Mouse (Mus musculus) intestine, postnatal 0 days (tissue): ENCODE measurements around the gene Sptbn4. TPM values are rescaled to one million over a fixed set of nuclear protein-coding genes. Genes with fewer than 3 reads are reported as not detected.
A peak's percentile ranks its signal among the peaks of the same experiment; 100 is the strongest.

Experiments
- ATAC-seq: fragments of 200-750 bp; cut with Nextera tagmentation; 2 replicates; pipeline ENCODE4 v1.8.0; 2017; ENCODE audit warnings: mild to moderate bottlenecking, moderate TSS enrichment, moderate library complexity
- H3K27ac ChIP-seq: fragments of 300-500 bp; sonication (generic); 2 replicates; pipeline ENCODE4 v1.5.1; 2014; ENCODE audit warnings: mild to moderate bottlenecking, low read depth, low read length, moderate library complexity
- H3K27me3 ChIP-seq: fragments of 300-500 bp; sonication (generic); replicated peaks from 2 replicates; pipeline ENCODE4 v1.6.1; 2014; ENCODE audit warnings: low read length, mixed read lengths; ENCODE audit not compliant: control insufficient read depth, insufficient read depth
- H3K36me3 ChIP-seq: fragments of 300-500 bp; sonication (generic); 2 replicates; pipeline ENCODE4 v1.6.1; 2014; ENCODE audit warnings: mild to moderate bottlenecking, moderate library complexity; ENCODE audit not compliant: control insufficient read depth, insufficient read depth
- H3K4me1 ChIP-seq: fragments of 300-500 bp; sonication (generic); replicated peaks from 2 replicates; pipeline ENCODE4 v1.6.1; 2014; ENCODE audit warnings: antibody characterized with exemption, low read length, mixed read lengths; ENCODE audit not compliant: control insufficient read depth, insufficient read depth
- H3K4me2 ChIP-seq: fragments of 300-500 bp; sonication (generic); replicated peaks from 2 replicates; pipeline ENCODE4 v1.6.1; 2014; ENCODE audit warnings: low read depth, mild to moderate bottlenecking, moderate library complexity
- H3K4me3 ChIP-seq: fragments of 300-500 bp; sonication (generic); 2 replicates; pipeline ENCODE4 v1.5.1; 2014; ENCODE audit warnings: low read depth, low read length
- H3K9ac ChIP-seq: fragments of 300-500 bp; sonication (generic); 2 replicates; pipeline ENCODE4 v1.6.1; 2014; ENCODE audit warnings: mild to moderate bottlenecking, low read depth, low read length
- H3K9me3 ChIP-seq: fragments of 300-500 bp; sonication (generic); 2 replicates; pipeline ENCODE4 v1.6.1; 2016; ENCODE audit warnings: mixed run types; ENCODE audit not compliant: control insufficient read depth
- CTCF ChIP-seq: sonication (generic); IDR thresholded peaks from 2 replicates; pipeline ENCODE4 v1.5.1; 2016; ENCODE audit warnings: low read depth, mild to moderate bottlenecking, control low read depth, antibody characterized with exemption, moderate library complexity
- WGBS: fragments of 180-500 bp; shearing (Covaris S2); extraction: QIAGEN DNeasy Blood & Tissue Kit; methylation state at CpG from one replicate; pipeline ENCODE4 v1.1.7; 2014; 5-methylcytosine and 5-hydroxymethylcytosine counted together
- polyA plus RNA-seq: library from polyadenylated mRNA; unstranded; fragments of >200 nt; fragmentation: Nextera tagmentation; extraction: Ambion mirVana; gene quantifications from 2 replicates; pipeline ENCODE4 v1.2.1, GENCODE M21; 2015

The Sptbn4 gene
- polyA plus RNA-seq, 1 experiment from 2014 or later, result 0.17 TPM

GRCm38 (mm10) chr7:27327500-27327899 lies 120.0 kb downstream of the Sptbn4 start:
- peaks cover 8% of the 10 kb centered on the region; the same call in 1 of the 2 replicates for H3K4me1 ChIP-seq
- TF ChIP-seq CTCF, result no peak
- H3K36me3 ChIP-seq, result no peaks in the 10 kb centered on the region; the same call in 1 of the 2 replicates
- WGBS, result 91% methylated on average over 8 of the region's 8 CpGs
- no peak overlapping the region for H3K4me2 ChIP-seq
- no peak for ATAC-seq
- no peaks in the 10 kb centered on the region for H3K9me3 ChIP-seq
- peaks cover 44% of the 10 kb centered on the region for H3K27me3 ChIP-seq
- no peak overlapping the region for H3K9ac ChIP-seq
- no peak overlapping the region for H3K4me3 ChIP-seq
- H3K27ac ChIP-seq, result no peak overlapping the region

GRCm38 (mm10) chr7:27326101-27326880 lies 121.2 kb downstream of the Sptbn4 start:
- no peak for TF ChIP-seq CTCF
- Histone ChIP-seq H3K27ac (no peak overlapping the region), H3K36me3 (no peaks in the 10 kb centered on the region; the same call in 1 of the 2 replicates), H3K4me1 (peaks cover 8% of the 10 kb centered on the region; the same call in 1 of the 2 replicates), H3K9ac (no peak overlapping the region), H3K4me2 (peak overlapping the region; percentile 50), H3K4me3 (no peak overlapping the region; the same call in 1 of the 2 replicates), H3K9me3 (no peaks in the 10 kb centered on the region), H3K27me3 (peaks cover 33% of the 10 kb centered on the region)
- 59% methylated on average over 34 of the region's 34 CpGs for WGBS
- no peak for ATAC-seq

GRCm38 (mm10) chr7:27325697-27326096 lies 121.8 kb downstream of the Sptbn4 start:
- 13% methylated on average over 24 of the region's 24 CpGs for WGBS
- no peak overlapping the region for H3K27ac ChIP-seq
- H3K27me3 ChIP-seq, result peaks cover 27% of the 10 kb centered on the region
- H3K36me3 ChIP-seq, result peaks cover 3% of the 10 kb centered on the region; the same call in 1 of the 2 replicates
- TF ChIP-seq CTCF, result no peak
- H3K4me2 ChIP-seq, result peak overlapping the region; percentile 50
- H3K4me1 ChIP-seq, result peaks cover 8% of the 10 kb centered on the region; the same call in 1 of the 2 replicates
- ATAC-seq, result no peak
- H3K4me3 ChIP-seq, result peak overlapping the region; percentile 21; the same call in 1 of the 2 replicates
- H3K9ac ChIP-seq, result no peak overlapping the region
- H3K9me3 ChIP-seq, result no peaks in the 10 kb centered on the region

GRCm38 (mm10) chr7:27324928-27325327 lies 122.6 kb downstream of the Sptbn4 start:
- no peak overlapping the region for H3K4me2 ChIP-seq
- no peak for ATAC-seq
- 57% methylated on average over 19 of the region's 20 CpGs for WGBS

GRCm38 (mm10) chr7:27324161-27324560 lies 123.3 kb downstream of the Sptbn4 start:
- H3K4me1 ChIP-seq, result 0 out of 2 replicates have a peak, but pooled peaks cover under 1% of the 10 kb centered on the region
- TF ChIP-seq CTCF, result no peak
- no peak overlapping the region for H3K4me2 ChIP-seq
- no peak for ATAC-seq
- WGBS, result 98% methylated on average over 11 of the region's 11 CpGs
- peaks cover 17% of the 10 kb centered on the region for H3K27me3 ChIP-seq
- H3K36me3 ChIP-seq, result peaks cover 11% of the 10 kb centered on the region; the same call in 1 of the 2 replicates
- no peaks in the 10 kb centered on the region for H3K9me3 ChIP-seq
- H3K9ac ChIP-seq, result no peak overlapping the region
- no peak overlapping the region for H3K27ac ChIP-seq
- no peak overlapping the region for H3K4me3 ChIP-seq

More at GRCm38 (mm10) chr7:27324928-27325327, 122.6 kb downstream of the Sptbn4 start:
- no peak for TF ChIP-seq CTCF
- H3K27me3 ChIP-seq, result peaks cover 19% of the 10 kb centered on the region
- no peak overlapping the region for H3K27ac ChIP-seq
- no peak overlapping the region for H3K4me3 ChIP-seq
- H3K9ac ChIP-seq, result no peak overlapping the region
- 0 out of 2 replicates have a peak, but pooled peaks cover 4% of the 10 kb centered on the region for H3K4me1 ChIP-seq
- H3K36me3 ChIP-seq, result peaks cover 5% of the 10 kb centered on the region; the same call in 1 of the 2 replicates
- no peaks in the 10 kb centered on the region for H3K9me3 ChIP-seq

- TF ChIP-seq CTCF, result no peak
- Histone ChIP-seq H3K4me1 (no peaks in the 10 kb centered on the region), H3K9me3 (no peaks in the 10 kb centered on the region), H3K27ac (no peak overlapping the region), H3K27me3 (peaks cover 12% of the 10 kb centered on the region), H3K9ac (no peak overlapping the region), H3K4me2 (no peak overlapping the region), H3K4me3 (no peak overlapping the region), H3K36me3 (peaks cover 12% of the 10 kb centered on the region; the same call in 1 of the 2 replicates)
- WGBS, result 92% methylated on average over 5 of the region's 5 CpGs
- no peak for ATAC-seq
Measured at GRCm38 (mm10) chr7:27323001-27323400, 124.5 kb downstream of the Sptbn4 start.
